Mouse (Mus musculus): ENCODE measurements around the gene Gmeb2.

DNA sequence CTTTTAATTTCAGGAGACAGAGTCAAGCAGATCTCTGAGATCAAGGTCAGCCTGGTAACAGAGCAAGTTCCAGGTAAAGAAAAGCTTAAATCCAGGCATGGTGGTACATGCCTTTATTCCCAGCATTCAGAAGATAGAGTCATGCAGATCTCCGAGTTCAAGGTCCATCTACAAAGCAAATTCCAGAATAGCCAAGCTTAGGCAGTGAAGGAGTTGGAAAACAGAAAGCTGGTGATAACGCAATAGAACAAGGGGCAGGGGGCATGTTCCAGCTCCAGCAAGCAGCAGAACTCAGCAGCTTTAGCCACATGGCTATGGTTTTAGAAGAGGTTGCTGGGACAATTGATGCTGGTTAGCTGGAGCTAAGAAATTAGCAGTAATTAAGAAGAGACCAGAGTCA lies 62.8 kb downstream of the Gmeb2 start:
- no peak for TF ChIP-seq POLR2A (IDR thresholded peaks at IDR 0.05; ENCODE audit: borderline replicate concordance, extremely low read depth, insufficient read depth, insufficient read length, poor library complexity, severe bottlenecking)
- no peak for TF ChIP-seq CTCF (IDR thresholded peaks at IDR 0.05; ENCODE audit: borderline replicate concordance, extremely low read depth, insufficient read depth, insufficient read length)

All from brain, embryonic 14.5 days (tissue).